Mouse (Mus musculus): Measurements from ENCODE around the gene Fer. TPM values are rescaled to one million over a fixed set of nuclear protein-coding genes. Genes with fewer than 3 reads are reported as not detected.
"Not testable (repeated sequence)": the region's sequence is repeated elsewhere in the genome, so short reads cannot be mapped to it uniquely, and the experiment has no call there.

Gene Fer
- polyA plus RNA-seq, 1 experiment from 2014 or later = 32.2 TPM

- ATAC-seq (ENCODE audit: insufficient read depth) = no peak
- Histone ChIP-seq H3K4me1 (ENCODE audit: insufficient read depth) (no peaks in the 10 kb centered on the region), H3K27ac (ENCODE audit: low read depth) (no peak overlapping the region), H3K9ac (no peak overlapping the region), H3K4me2 (no peak overlapping the region), H3K36me3 (ENCODE audit: insufficient read depth) (no peaks in the 10 kb centered on the region), H3K27me3 (ENCODE audit: insufficient read depth, low read length) (no peaks in the 10 kb centered on the region), H3K9me3 (ENCODE audit: low read depth, low read length) (no peaks in the 10 kb centered on the region), H3K4me3 (ENCODE audit: low read depth, low read length) (no peak overlapping the region)
- 69% methylated on average over 4 of the region's 4 CpGs for WGBS
- TF ChIP-seq CTCF (IDR thresholded peaks at IDR 0.05; ENCODE audit: low read depth) = no peak
- DNase-seq = no peak
These were observed 31.3 kb upstream of the Fer start for GRCm38 (mm10) chr17:63831550-63831949.

GRCm38 (mm10) chr17:63836223-63836622 lies 26.6 kb upstream of the Fer start:
- H3K9ac ChIP-seq = no peak overlapping the region
- 77% methylated on average over 2 of the region's 2 CpGs for WGBS
- DNase-seq (no peak), ATAC-seq (ENCODE audit: insufficient read depth) (no peak)
- no peaks in the 10 kb centered on the region for H3K27me3 ChIP-seq (ENCODE audit: insufficient read depth, low read length)
- no peaks in the 10 kb centered on the region for H3K9me3 ChIP-seq (ENCODE audit: low read depth, low read length)
- TF ChIP-seq CTCF (IDR thresholded peaks at IDR 0.05; ENCODE audit: low read depth) = no peak
- no peak overlapping the region for H3K4me2 ChIP-seq
- H3K4me3 ChIP-seq (ENCODE audit: low read depth, low read length) = no peak overlapping the region
- H3K4me1 ChIP-seq (ENCODE audit: insufficient read depth) = no peaks in the 10 kb centered on the region
- H3K36me3 ChIP-seq (ENCODE audit: insufficient read depth) = no peaks in the 10 kb centered on the region
- no peak overlapping the region for H3K27ac ChIP-seq (ENCODE audit: low read depth)

- H3K27ac ChIP-seq (ENCODE audit: low read depth) = no peak overlapping the region
- H3K36me3 ChIP-seq (ENCODE audit: insufficient read depth) = no peaks in the 10 kb centered on the region
- no peaks in the 10 kb centered on the region for H3K4me1 ChIP-seq (ENCODE audit: insufficient read depth)
- ATAC-seq (ENCODE audit: insufficient read depth) (no peak), DNase-seq (no peak)
- WGBS = 74% methylated on average over 8 of the region's 8 CpGs
- no peak overlapping the region for H3K9ac ChIP-seq
- H3K9me3 ChIP-seq (ENCODE audit: low read depth, low read length) = no peaks in the 10 kb centered on the region
- no peak for TF ChIP-seq CTCF (IDR thresholded peaks at IDR 0.05; ENCODE audit: low read depth)
- H3K4me2 ChIP-seq = no peak overlapping the region
- no peak overlapping the region for H3K4me3 ChIP-seq (ENCODE audit: low read depth, low read length)
- no peaks in the 10 kb centered on the region for H3K27me3 ChIP-seq (ENCODE audit: insufficient read depth, low read length)
These were observed 26.2 kb upstream of the Fer start for GRCm38 (mm10) chr17:63836641-63837040.

- no peak for TF ChIP-seq CTCF (IDR thresholded peaks at IDR 0.05; ENCODE audit: low read depth)
- no peaks in the 10 kb centered on the region for H3K4me1 ChIP-seq (ENCODE audit: insufficient read depth)
- no peak overlapping the region for H3K27ac ChIP-seq (ENCODE audit: low read depth)
- H3K36me3 ChIP-seq (ENCODE audit: insufficient read depth) = no peaks in the 10 kb centered on the region
- H3K9ac ChIP-seq = no peak overlapping the region
- H3K4me3 ChIP-seq (ENCODE audit: low read depth, low read length) = no peak overlapping the region
- peak; percentile 21 for DNase-seq
- no peak for ATAC-seq (ENCODE audit: insufficient read depth)
- H3K4me2 ChIP-seq = no peak overlapping the region
- H3K9me3 ChIP-seq (ENCODE audit: low read depth, low read length) = no peaks in the 10 kb centered on the region
- 83% methylated on average over 8 of the region's 8 CpGs for WGBS
- H3K27me3 ChIP-seq (ENCODE audit: insufficient read depth, low read length) = no peaks in the 10 kb centered on the region
These were observed 24.7 kb upstream of the Fer start for GRCm38 (mm10) chr17:63838144-63838543.

GRCm38 (mm10) chr17:63839636-63840269 lies 23.1 kb upstream of the Fer start:
- no peaks in the 10 kb centered on the region for H3K27me3 ChIP-seq (ENCODE audit: insufficient read depth, low read length)
- no peak overlapping the region for H3K4me2 ChIP-seq
- no peak overlapping the region for H3K9ac ChIP-seq
- WGBS = 87% methylated on average over 3 of the region's 3 CpGs
- no peak overlapping the region for H3K27ac ChIP-seq (ENCODE audit: low read depth)
- TF ChIP-seq CTCF (IDR thresholded peaks at IDR 0.05; ENCODE audit: low read depth) = peak; percentile 29; the same call in 1 of the 2 replicates
- no peak for ATAC-seq (ENCODE audit: insufficient read depth)
- H3K9me3 ChIP-seq (ENCODE audit: low read depth, low read length) = no peaks in the 10 kb centered on the region
- H3K4me3 ChIP-seq (ENCODE audit: low read depth, low read length) = no peak overlapping the region
- H3K36me3 ChIP-seq (ENCODE audit: insufficient read depth) = no peaks in the 10 kb centered on the region
- no peaks in the 10 kb centered on the region for H3K4me1 ChIP-seq (ENCODE audit: insufficient read depth)
- no peak for DNase-seq

- no peak for TF ChIP-seq CTCF (IDR thresholded peaks at IDR 0.05; ENCODE audit: low read depth)
- Histone ChIP-seq H3K4me1 (ENCODE audit: insufficient read depth) (no peaks in the 10 kb centered on the region), H3K36me3 (ENCODE audit: insufficient read depth) (no peaks in the 10 kb centered on the region), H3K9me3 (ENCODE audit: low read depth, low read length) (no peaks in the 10 kb centered on the region), H3K27me3 (ENCODE audit: insufficient read depth, low read length) (no peaks in the 10 kb centered on the region), H3K27ac (ENCODE audit: low read depth) (no peak overlapping the region), H3K4me2 (no peak overlapping the region), H3K9ac (no peak overlapping the region), H3K4me3 (ENCODE audit: low read depth, low read length) (no peak overlapping the region)
- WGBS = 71% methylated on average over 1 of the region's 1 CpGs
- ATAC-seq (ENCODE audit: insufficient read depth) (no peak), DNase-seq (no peak)
These were observed 20.6 kb upstream of the Fer start for GRCm38 (mm10) chr17:63842226-63842625.

GRCm38 (mm10) chr17:63844936-63845335 lies 17.9 kb upstream of the Fer start:
- no peaks in the 10 kb centered on the region for H3K36me3 ChIP-seq (ENCODE audit: insufficient read depth)
- H3K27me3 ChIP-seq (ENCODE audit: insufficient read depth, low read length) = no peaks in the 10 kb centered on the region
- no peak overlapping the region for H3K4me3 ChIP-seq (ENCODE audit: low read depth, low read length)
- no peak for TF ChIP-seq CTCF (IDR thresholded peaks at IDR 0.05; ENCODE audit: low read depth)
- H3K4me1 ChIP-seq (ENCODE audit: insufficient read depth) = no peaks in the 10 kb centered on the region
- no peaks in the 10 kb centered on the region for H3K9me3 ChIP-seq (ENCODE audit: low read depth, low read length)
- no peak for DNase-seq
- no peak overlapping the region for H3K27ac ChIP-seq (ENCODE audit: low read depth)
- WGBS = 71% methylated on average over 5 of the region's 5 CpGs
- no peak for ATAC-seq (ENCODE audit: insufficient read depth)
- H3K9ac ChIP-seq = no peak overlapping the region
- no peak overlapping the region for H3K4me2 ChIP-seq

GRCm38 (mm10) chr17:63845766-63846165 lies 17.1 kb upstream of the Fer start:
- H3K4me3 ChIP-seq (ENCODE audit: low read depth, low read length); H3K9ac ChIP-seq; H3K36me3 ChIP-seq (ENCODE audit: insufficient read depth); H3K27ac ChIP-seq (ENCODE audit: low read depth); H3K27me3 ChIP-seq (ENCODE audit: insufficient read depth, low read length); H3K4me2 ChIP-seq; ATAC-seq (ENCODE audit: insufficient read depth); H3K4me1 ChIP-seq (ENCODE audit: insufficient read depth); H3K9me3 ChIP-seq (ENCODE audit: low read depth, low read length); DNase-seq: not testable (repeated sequence)
- WGBS = 94% methylated on average over 3 of the region's 3 CpGs
